Mouse (Mus musculus): ENCODE results near the gene Tmem104. TPM values are rescaled to one million over a fixed set of nuclear protein-coding genes. Genes with fewer than 3 reads are reported as not detected.

Tmem104 gene
- polyA plus RNA-seq, 1 experiment from 2014 or later, result 8.4 TPM

Small RNA genes lying within 50 kb of the gene (microRNA-seq; reads per million reads assigned to microRNA genes)
- gene Gm25837, result not detected

Other genes with a start within 250 kb of the Tmem104 start
- not detected in 2 replicates for gene Cd300c, start 218.3 kb upstream of the Tmem104 start, polyA plus RNA-seq (2016; fragmentation: Nextera tagmentation; extraction: Ambion mirVana)
- not detected in 2 replicates for gene Cd300ld, start 197.6 kb upstream of the Tmem104 start, polyA plus RNA-seq (2016; fragmentation: Nextera tagmentation; extraction: Ambion mirVana)
- 0.42 and 0.87 TPM in 2 replicates for gene Cd300c2, start 185.6 kb upstream of the Tmem104 start, polyA plus RNA-seq (2016; fragmentation: Nextera tagmentation; extraction: Ambion mirVana)
- not detected in 2 replicates for gene Cd300ld2, start 171.3 kb upstream of the Tmem104 start, polyA plus RNA-seq (2016; fragmentation: Nextera tagmentation; extraction: Ambion mirVana)
- gene Cd300ld4, start 160.5 kb upstream of the Tmem104 start, polyA plus RNA-seq (2016; fragmentation: Nextera tagmentation; extraction: Ambion mirVana), result not detected in 2 replicates
- not detected in 2 replicates for gene Cd300ld5, start 149.7 kb upstream of the Tmem104 start, polyA plus RNA-seq (2016; fragmentation: Nextera tagmentation; extraction: Ambion mirVana)
- not detected in 2 replicates for gene Cd300ld3, start 139.1 kb upstream of the Tmem104 start, polyA plus RNA-seq (2016; fragmentation: Nextera tagmentation; extraction: Ambion mirVana)
- not detected in 2 replicates for gene Cd300e, start 125.3 kb upstream of the Tmem104 start, polyA plus RNA-seq (2016; fragmentation: Nextera tagmentation; extraction: Ambion mirVana)
- gene Rab37, start 96.1 kb upstream of the Tmem104 start, polyA plus RNA-seq (2016; fragmentation: Nextera tagmentation; extraction: Ambion mirVana), result 1.8 TPM in 2 replicates
- 0.09 and 0.10 TPM in 2 replicates for gene Cd300lf, start 53.5 kb upstream of the Tmem104 start, polyA plus RNA-seq (2016; fragmentation: Nextera tagmentation; extraction: Ambion mirVana)
- gene Slc9a3r1, start 24.1 kb upstream of the Tmem104 start, polyA plus RNA-seq (2016; fragmentation: Nextera tagmentation; extraction: Ambion mirVana), result 21.0 and 22.2 TPM in 2 replicates
- gene Nat9, start 372 bp downstream of the Tmem104 start, polyA plus RNA-seq (2016; fragmentation: Nextera tagmentation; extraction: Ambion mirVana), result 13.1 and 13.3 TPM in 2 replicates
- gene Grin2c, start 79.8 kb downstream of the Tmem104 start, polyA plus RNA-seq (2016; fragmentation: Nextera tagmentation; extraction: Ambion mirVana), result 0.15 and 0.21 TPM in 2 replicates
- gene Fdxr, start 89.6 kb downstream of the Tmem104 start, polyA plus RNA-seq (2016; fragmentation: Nextera tagmentation; extraction: Ambion mirVana), result 11.3 and 12.3 TPM in 2 replicates
- 0.51 and 0.86 TPM in 2 replicates for gene Fads6, start 110.2 kb downstream of the Tmem104 start, polyA plus RNA-seq (2016; fragmentation: Nextera tagmentation; extraction: Ambion mirVana)
- not detected in 2 replicates for gene Otop2, start 119.7 kb downstream of the Tmem104 start, polyA plus RNA-seq (2016; fragmentation: Nextera tagmentation; extraction: Ambion mirVana)
- gene Ush1g, start 134.6 kb downstream of the Tmem104 start, polyA plus RNA-seq (2016; fragmentation: Nextera tagmentation; extraction: Ambion mirVana), result 0.06 and 0.08 TPM in 2 replicates
- not detected in 2 replicates for gene Otop3, start 147.2 kb downstream of the Tmem104 start, polyA plus RNA-seq (2016; fragmentation: Nextera tagmentation; extraction: Ambion mirVana)
- gene Hid1, start 180.3 kb downstream of the Tmem104 start, polyA plus RNA-seq (2016; fragmentation: Nextera tagmentation; extraction: Ambion mirVana), result 6.0 and 7.4 TPM in 2 replicates
- 9.0 and 9.5 TPM in 2 replicates for gene Cdr2l, start 194.4 kb downstream of the Tmem104 start, polyA plus RNA-seq (2016; fragmentation: Nextera tagmentation; extraction: Ambion mirVana)
- 156 and 162 TPM in 2 replicates for gene Mrpl58, start 216.3 kb downstream of the Tmem104 start, polyA plus RNA-seq (2016; fragmentation: Nextera tagmentation; extraction: Ambion mirVana)
- gene Atp5h, start 232.5 kb downstream of the Tmem104 start, polyA plus RNA-seq (2016; fragmentation: Nextera tagmentation; extraction: Ambion mirVana), result 1,576 and 1,627 TPM in 2 replicates
- gene Kctd2, start 232.6 kb downstream of the Tmem104 start, polyA plus RNA-seq (2016; fragmentation: Nextera tagmentation; extraction: Ambion mirVana), result 16.0 and 17.5 TPM in 2 replicates